Mouse (Mus musculus): ENCODE results near the gene Ptn.

Ptn gene

DNA sequence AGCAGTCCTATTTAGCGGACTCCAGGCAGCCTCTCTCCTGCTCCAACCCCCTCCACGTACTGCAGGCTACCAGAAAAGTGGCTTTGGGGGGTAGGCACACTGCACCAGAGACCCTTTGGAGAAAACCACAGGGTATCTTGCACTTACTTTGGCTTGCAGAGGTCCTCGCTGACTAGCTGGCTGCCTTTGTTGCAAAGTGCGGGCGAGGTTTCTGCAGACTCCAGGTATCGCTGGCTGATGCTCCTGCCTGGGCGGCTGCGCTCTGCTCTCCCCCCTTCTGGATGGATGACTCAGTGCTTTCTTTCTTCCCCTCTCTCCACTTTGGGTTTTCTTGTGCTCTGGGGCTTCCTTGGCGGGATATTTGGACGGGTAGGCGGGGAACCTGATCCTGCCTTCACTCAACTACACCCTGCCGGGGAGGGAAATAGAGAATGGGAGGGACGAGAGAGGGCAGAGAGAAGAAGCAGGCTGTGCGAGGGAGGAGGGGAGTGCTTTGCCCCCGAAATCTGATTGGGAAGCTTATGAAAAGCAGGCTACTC, at the start of gene Ptn:
Gene Ptn, minus strand, starts transcription at position 474 of the 539 bp plus-strand sequence.
- peak; percentile 81 for DNase-seq (ENCODE audit: extremely low spot score)

- peak; percentile 62 for DNase-seq (ENCODE audit: extremely low spot score)
Measured at GRCm38 (mm10) chr6:36858258-36859041, 48.4 kb upstream of the Ptn start.

DNA sequence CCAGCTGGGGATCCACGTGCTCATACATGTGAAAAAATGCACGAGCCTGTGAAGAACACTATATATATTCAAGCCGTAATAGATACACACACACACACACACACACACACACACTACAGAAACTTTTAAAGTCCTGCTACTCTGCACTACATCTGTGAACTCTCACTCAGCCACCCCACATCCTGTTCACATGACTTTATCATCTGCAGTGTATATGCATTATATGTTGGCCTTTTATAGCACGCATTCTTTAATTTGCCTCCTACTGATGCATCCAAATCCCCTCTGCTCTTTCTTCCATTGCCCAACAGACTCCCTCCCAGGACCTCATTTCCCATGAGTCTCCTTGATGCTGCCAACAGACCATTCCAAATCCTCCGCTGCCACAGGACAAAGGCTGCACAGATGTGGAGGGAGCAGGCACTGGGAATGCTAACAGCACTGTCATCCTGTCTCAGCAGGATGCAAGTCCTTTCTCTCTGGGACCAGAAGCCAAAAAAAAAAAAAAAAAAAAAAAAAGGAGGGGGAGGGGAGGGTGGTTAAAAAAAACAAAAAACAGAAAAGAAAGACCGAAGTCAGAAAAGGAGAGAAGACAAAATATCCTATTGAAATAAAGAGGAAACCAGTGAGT, 47.7 kb upstream of the Ptn start:
- peak; percentile 59 for DNase-seq (ENCODE audit: extremely low spot score)

DNA sequence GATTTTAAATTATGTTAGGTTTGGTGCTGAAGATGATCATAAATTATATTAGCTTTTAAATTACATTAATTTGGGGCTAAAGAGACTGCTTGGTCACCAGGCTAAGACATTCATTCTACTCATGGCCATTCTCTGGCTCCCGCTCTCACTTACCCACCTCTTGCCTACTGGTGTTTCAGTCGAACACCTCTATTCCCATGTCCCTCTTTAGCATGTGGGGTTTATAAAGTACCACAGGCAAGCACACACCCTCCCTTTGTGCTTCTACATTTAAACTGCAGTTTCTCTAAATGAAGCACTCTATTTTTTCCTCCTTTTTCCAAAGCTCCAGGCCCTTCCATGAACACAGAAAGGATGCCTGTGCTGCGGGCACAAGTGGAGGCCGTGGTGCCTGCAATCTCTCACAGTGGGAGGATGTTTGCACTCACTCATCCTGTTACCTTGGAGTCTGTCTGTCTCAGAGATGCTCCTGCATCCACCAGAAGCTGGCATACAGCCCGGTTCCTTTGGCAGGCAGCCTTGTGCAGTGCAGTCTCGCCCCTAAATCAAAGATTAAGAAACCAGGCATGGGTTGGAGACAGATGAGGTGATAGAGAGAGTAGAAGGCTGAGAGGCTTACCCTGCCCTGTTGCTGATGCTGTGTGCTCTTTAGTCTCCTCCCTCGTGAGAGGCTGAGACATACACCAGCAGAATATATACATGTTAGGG, 40.6 kb upstream of the Ptn start:
- no peak for DNase-seq (ENCODE audit: extremely low spot score)

GRCm38 (mm10) chr6:36845288-36845687, 35.3 kb upstream of the Ptn start:
- DNase-seq (ENCODE audit: extremely low spot score), result no peak

GRCm38 (mm10) chr6:36844258-36844657, 34.2 kb upstream of the Ptn start:
- no peak for DNase-seq (ENCODE audit: extremely low spot score)

DNA sequence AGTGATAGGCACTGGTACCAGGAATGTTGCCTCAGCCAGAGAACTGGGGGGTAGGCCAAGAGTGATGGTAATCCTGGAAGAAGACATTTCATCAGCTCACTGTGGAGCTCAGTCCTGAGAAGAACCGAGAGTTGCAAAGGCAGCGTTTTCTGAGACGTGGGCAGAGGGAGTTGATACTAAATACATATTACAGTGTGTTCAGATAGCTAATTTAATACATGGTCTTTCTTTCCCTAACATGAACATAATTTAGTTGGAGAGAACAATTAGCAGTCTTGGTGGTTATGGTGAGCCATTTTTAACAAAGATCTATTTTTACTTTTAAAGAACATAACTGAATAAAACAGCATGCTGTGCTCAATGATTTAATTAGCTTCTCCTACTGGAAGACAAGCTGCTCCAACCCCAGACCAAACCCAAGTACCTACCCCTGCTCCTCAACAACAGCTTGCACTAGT, 33.0 kb upstream of the Ptn start:
- no peak for DNase-seq (ENCODE audit: extremely low spot score)

- DNase-seq (ENCODE audit: extremely low spot score), result no peak
Measured at GRCm38 (mm10) chr6:36842101-36842922, 32.3 kb upstream of the Ptn start.

- no peak for DNase-seq (ENCODE audit: extremely low spot score)
Measured at GRCm38 (mm10) chr6:36841701-36842100, 31.7 kb upstream of the Ptn start.

- no peak for DNase-seq (ENCODE audit: extremely low spot score)
Measured at GRCm38 (mm10) chr6:36841174-36841573, 31.2 kb upstream of the Ptn start.

DNA sequence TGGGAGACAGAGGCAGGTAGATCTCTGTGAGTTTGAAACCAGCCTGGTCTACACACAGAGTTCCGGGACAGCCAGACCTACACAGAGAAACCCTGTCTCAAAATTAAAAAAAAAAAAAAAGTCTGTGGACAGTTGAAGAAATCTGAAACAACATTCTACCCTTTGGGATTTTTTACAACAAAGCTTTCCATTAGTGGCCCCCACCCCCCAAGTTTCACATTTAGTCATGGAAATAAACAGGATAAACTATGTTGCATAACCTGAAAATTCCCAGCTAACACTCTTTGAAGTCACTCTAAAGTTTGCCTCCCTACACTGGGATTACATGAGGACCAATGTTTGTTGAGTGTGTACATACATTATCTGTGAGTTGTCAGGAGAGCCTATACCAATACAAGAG, 28.7 kb upstream of the Ptn start:
- no peak for DNase-seq (ENCODE audit: extremely low spot score)

- no peak for DNase-seq (ENCODE audit: extremely low spot score)
Measured at GRCm38 (mm10) chr6:36835351-36835750, 25.3 kb upstream of the Ptn start.

DNA sequence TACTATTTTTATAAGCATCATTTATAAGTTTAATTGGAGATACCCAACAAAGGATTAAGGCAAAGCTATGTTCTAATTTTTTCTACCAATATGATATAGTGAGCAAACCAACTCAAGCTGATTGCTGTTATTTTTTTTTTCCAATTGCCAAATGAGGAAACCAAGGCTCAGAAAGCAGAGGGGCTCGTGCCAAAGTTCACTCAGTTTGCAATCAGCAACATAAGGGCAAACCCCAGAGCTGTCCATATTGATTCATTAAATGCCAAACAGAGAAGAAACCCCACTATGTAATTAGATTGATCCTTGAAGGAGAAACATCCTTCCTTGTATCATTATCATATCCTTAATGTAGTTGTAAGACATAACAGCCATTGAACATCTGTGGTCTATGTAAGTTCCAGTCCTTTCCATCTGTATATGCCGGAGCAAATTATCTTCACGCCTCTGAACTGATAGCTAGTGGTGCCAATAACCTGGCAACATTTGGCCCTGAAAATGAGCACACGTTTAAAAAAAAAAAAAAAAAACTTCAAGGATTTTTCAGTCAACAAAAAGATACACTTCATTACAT, 24.8 kb upstream of the Ptn start:
- DNase-seq (ENCODE audit: extremely low spot score), result no peak

DNA sequence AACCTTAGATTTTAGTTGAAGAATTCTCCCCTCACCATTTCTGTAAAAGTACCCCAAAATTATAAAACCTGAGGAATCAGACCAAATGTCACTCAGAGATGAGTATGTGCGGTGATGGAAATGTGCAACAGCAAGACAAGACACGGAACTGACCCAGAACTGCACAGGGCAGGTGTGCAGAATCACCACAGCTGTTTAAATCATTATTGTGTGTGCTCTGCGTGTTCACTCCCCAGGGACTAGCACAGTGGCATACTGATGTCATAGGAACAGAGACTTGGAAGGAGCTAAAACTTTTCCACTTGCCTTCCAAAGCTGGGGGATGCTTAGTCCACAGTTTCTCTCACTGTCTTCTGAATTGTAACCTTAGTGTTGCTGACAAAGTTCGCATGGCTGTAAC, 22.7 kb upstream of the Ptn start:
- no peak for DNase-seq (ENCODE audit: extremely low spot score)

- DNase-seq (ENCODE audit: extremely low spot score), result no peak
Measured at GRCm38 (mm10) chr6:36832207-36832606, 22.2 kb upstream of the Ptn start.

GRCm38 (mm10) chr6:36830371-36830925, 20.4 kb upstream of the Ptn start:
- no peak for DNase-seq (ENCODE audit: extremely low spot score)

DNA sequence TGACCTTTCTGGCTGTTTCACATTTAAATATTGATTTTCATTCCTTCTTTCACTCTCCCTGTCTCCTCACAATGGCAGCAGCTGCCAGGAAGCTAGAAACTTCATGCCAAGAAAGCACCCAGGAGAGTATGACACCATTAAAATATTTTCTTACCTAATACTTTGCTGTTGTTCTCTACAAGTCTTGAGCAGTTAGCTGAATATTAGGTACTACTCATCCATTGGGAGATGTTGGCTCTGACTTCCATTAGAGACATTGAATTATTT, 9.7 kb upstream of the Ptn start:
- DNase-seq (ENCODE audit: extremely low spot score), result no peak

DNA sequence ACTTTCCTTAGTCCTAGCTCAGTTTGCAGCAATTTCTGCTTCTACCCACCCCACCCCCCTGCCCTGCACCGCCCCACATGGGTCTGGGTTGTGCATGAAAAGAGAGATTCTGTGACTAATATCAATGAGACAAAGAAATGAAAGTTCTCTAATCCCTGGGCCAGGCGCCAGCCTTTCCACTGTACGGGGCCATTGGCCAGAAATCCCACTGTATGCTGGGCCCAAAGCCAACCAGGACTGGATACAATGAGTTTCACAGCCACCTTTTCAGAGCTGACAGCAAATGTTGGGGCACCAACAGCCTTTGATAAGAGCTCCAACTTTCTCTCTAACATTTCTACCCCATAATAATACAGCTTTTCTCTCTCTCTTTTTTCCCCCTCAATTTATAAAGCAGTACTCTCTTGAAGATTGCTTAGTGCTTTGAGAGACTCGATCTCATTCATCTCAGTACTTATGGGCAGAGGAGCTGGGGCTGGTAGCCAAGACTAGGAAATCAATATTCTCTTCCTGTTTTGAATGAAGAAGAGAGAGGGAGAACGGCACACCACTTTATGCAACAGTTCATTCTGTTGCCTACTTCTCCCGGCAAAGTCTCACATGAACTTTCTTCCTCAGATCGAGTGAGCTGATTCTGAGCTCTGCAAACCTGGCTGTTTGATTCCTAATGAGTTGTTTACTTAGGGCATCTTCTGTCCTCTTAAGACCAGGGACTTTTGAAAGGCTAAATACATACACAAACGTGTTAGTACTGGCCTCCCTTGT, 9.2 kb upstream of the Ptn start:
- no peak for DNase-seq (ENCODE audit: extremely low spot score)

- no peak for DNase-seq (ENCODE audit: extremely low spot score)
Measured at GRCm38 (mm10) chr6:36818281-36819018, 8.4 kb upstream of the Ptn start.

GRCm38 (mm10) chr6:36816666-36817065, 6.6 kb upstream of the Ptn start:
- no peak for DNase-seq (ENCODE audit: extremely low spot score)

Measured in embryo, embryonic 9.5 days (tissue).